Mouse (Mus musculus) liver, embryonic 13.5 days (tissue): ENCODE measurements around the gene Mamstr. TPM values are rescaled to one million over a fixed set of nuclear protein-coding genes. Genes with fewer than 3 reads are reported as not detected.

ENCODE experiments used
- ATAC-seq: fragments of 200-750 bp; cut with Nextera tagmentation; 2 replicates; pipeline ENCODE4 v1.8.0; 2017; ENCODE audit warnings: low read depth, mild to moderate bottlenecking, moderate number of reproducible peaks, moderate library complexity
- DNase-seq: peaks from one replicate; pipeline ENCODE4 v3.0.0; 2022
- H3K27ac ChIP-seq: fragments of 300-500 bp; sonication (generic); 2 replicates; pipeline ENCODE4 v1.5.1; 2015; ENCODE audit warnings: moderate library complexity, mild to moderate bottlenecking, inconsistent platforms
- H3K27me3 ChIP-seq: fragments of 300-500 bp; sonication (generic); 2 replicates; pipeline ENCODE4 v1.6.1; 2015; ENCODE audit warnings: mild to moderate bottlenecking, inconsistent platforms
- H3K36me3 ChIP-seq: fragments of 300-500 bp; sonication (generic); 2 replicates; pipeline ENCODE4 v1.6.1; 2015; ENCODE audit warnings: mild to moderate bottlenecking, inconsistent platforms
- H3K4me1 ChIP-seq: fragments of 300-500 bp; sonication (generic); replicated peaks from 2 replicates; pipeline ENCODE4 v1.6.1; 2015; ENCODE audit warnings: inconsistent platforms
- H3K4me2 ChIP-seq: fragments of 300-500 bp; sonication (generic); 2 replicates; pipeline ENCODE4 v1.6.1; 2015; ENCODE audit warnings: inconsistent platforms, mild to moderate bottlenecking, moderate library complexity
- H3K4me3 ChIP-seq: fragments of 300-500 bp; sonication (generic); replicated peaks from 2 replicates; pipeline ENCODE4 v1.5.1; 2015; ENCODE audit warnings: mild to moderate bottlenecking, inconsistent platforms
- H3K9ac ChIP-seq: fragments of 300-500 bp; sonication (generic); 2 replicates; pipeline ENCODE4 v1.6.1; 2015; ENCODE audit warnings: mild to moderate bottlenecking, inconsistent platforms
- H3K9me3 ChIP-seq: fragments of 300-500 bp; sonication (generic); replicated peaks from 2 replicates; pipeline ENCODE4 v1.6.1; 2016; ENCODE audit warnings: inconsistent platforms
- WGBS: fragments of 180-500 bp; shearing (Covaris S2); methylation state at CpG from one replicate; pipeline ENCODE4 v1.1.7; 2015; ENCODE audit not compliant: insufficient replicate concordance; 5-methylcytosine and 5-hydroxymethylcytosine counted together
- polyA plus RNA-seq: library from polyadenylated mRNA; unstranded; fragments of >200 nt; fragmentation: Nextera tagmentation; extraction: Ambion mirVana; gene quantifications from 2 replicates; pipeline ENCODE4 v1.2.1, GENCODE M21; 2015

Gene Mamstr
- polyA plus RNA-seq: 0.46 and 0.51 TPM in 2 replicates

GRCm38 (mm10) chr7:45639561-45640027 is at the start of gene Mamstr:
Gene Mamstr, plus strand, starts transcription at chr7:45639977.
- Histone ChIP-seq H3K9ac (no peak within 1 kb of the TSS), H3K27ac (no peak within 1 kb of the TSS), H3K4me1 (peaks cover 30% of the 10 kb centered on the region), H3K9me3 (no peaks in the 10 kb centered on the region), H3K27me3 (peaks cover 9% of the 10 kb centered on the region; the same call in 1 of the 2 replicates), H3K4me2 (no peak within 1 kb of the TSS), H3K36me3 (no peaks in the 10 kb centered on the region), H3K4me3 (no peak within 1 kb of the TSS)
- ATAC-seq (no peak), DNase-seq (no peak)
- 58% methylated on average over 19 of the region's 19 CpGs for WGBS

- ATAC-seq (no peak), DNase-seq (no peak)
Observed at GRCm38 (mm10) chr7:45590874-45591273, 48.9 kb upstream of the Mamstr start.

GRCm38 (mm10) chr7:45591880-45592279 is 47.9 kb upstream of the Mamstr start:
- ATAC-seq (no peak), DNase-seq (no peak)
- peaks cover 10% of the 10 kb centered on the region; the same call in 1 of the 2 replicates for H3K36me3 ChIP-seq
- H3K27ac ChIP-seq: no peak overlapping the region
- WGBS: 47% methylated on average over 7 of the region's 7 CpGs
- no peaks in the 10 kb centered on the region for H3K9me3 ChIP-seq
- no peaks in the 10 kb centered on the region for H3K27me3 ChIP-seq
- H3K4me3 ChIP-seq: no peak overlapping the region
- no peak overlapping the region for H3K4me2 ChIP-seq
- peaks cover 24% of the 10 kb centered on the region for H3K4me1 ChIP-seq
- H3K9ac ChIP-seq: no peak overlapping the region

More at GRCm38 (mm10) chr7:45590874-45591273, 48.9 kb upstream of the Mamstr start:
- H3K4me3 ChIP-seq: no peak overlapping the region
- H3K27ac ChIP-seq: no peak overlapping the region
- H3K36me3 ChIP-seq: peaks cover 19% of the 10 kb centered on the region
- no peaks in the 10 kb centered on the region for H3K9me3 ChIP-seq
- H3K27me3 ChIP-seq: no peaks in the 10 kb centered on the region
- H3K4me1 ChIP-seq: peaks cover 24% of the 10 kb centered on the region
- WGBS: 51% methylated on average over 3 of the region's 3 CpGs
- no peak overlapping the region for H3K9ac ChIP-seq
- H3K4me2 ChIP-seq: no peak overlapping the region

GRCm38 (mm10) chr7:45593118-45593815 is 46.5 kb upstream of the Mamstr start:
- H3K27me3 ChIP-seq: no peaks in the 10 kb centered on the region

GRCm38 (mm10) chr7:45595176-45595575 is 44.6 kb upstream of the Mamstr start:
- H3K27me3 ChIP-seq: no peaks in the 10 kb centered on the region
- no peaks in the 10 kb centered on the region for H3K9me3 ChIP-seq
- no peak overlapping the region for H3K4me2 ChIP-seq
- H3K4me3 ChIP-seq: no peak overlapping the region
- no peak overlapping the region for H3K27ac ChIP-seq
- peaks cover 18% of the 10 kb centered on the region for H3K4me1 ChIP-seq
- no peaks in the 10 kb centered on the region for H3K36me3 ChIP-seq
- no peak for DNase-seq
- H3K9ac ChIP-seq: no peak overlapping the region
- WGBS: 69% methylated on average over 4 of the region's 4 CpGs
- no peak for ATAC-seq

More at GRCm38 (mm10) chr7:45593118-45593815, 46.5 kb upstream of the Mamstr start:
- no peak overlapping the region for H3K4me2 ChIP-seq
- H3K9me3 ChIP-seq: no peaks in the 10 kb centered on the region
- no peak overlapping the region for H3K4me3 ChIP-seq
- H3K36me3 ChIP-seq: no peaks in the 10 kb centered on the region
- H3K27ac ChIP-seq: no peak overlapping the region
- peaks cover 24% of the 10 kb centered on the region for H3K4me1 ChIP-seq
- WGBS: 21% methylated on average over 10 of the region's 10 CpGs
- DNase-seq (peak; percentile 59), ATAC-seq (no peak)
- no peak overlapping the region for H3K9ac ChIP-seq

GRCm38 (mm10) chr7:45596107-45596506 is 43.7 kb upstream of the Mamstr start:
- H3K4me1 ChIP-seq: peaks cover 18% of the 10 kb centered on the region
- no peak overlapping the region for H3K4me3 ChIP-seq
- H3K9me3 ChIP-seq: no peaks in the 10 kb centered on the region
- H3K27ac ChIP-seq: no peak overlapping the region
- H3K27me3 ChIP-seq: no peaks in the 10 kb centered on the region
- no peaks in the 10 kb centered on the region for H3K36me3 ChIP-seq
- 31% methylated on average over 1 of the region's 1 CpGs for WGBS
- DNase-seq: no peak
- no peak overlapping the region for H3K9ac ChIP-seq
- no peak for ATAC-seq
- H3K4me2 ChIP-seq: no peak overlapping the region

GRCm38 (mm10) chr7:45597013-45597412 is 42.8 kb upstream of the Mamstr start:
- 69% methylated on average over 5 of the region's 5 CpGs for WGBS
- no peak for DNase-seq
- no peak overlapping the region for H3K27ac ChIP-seq

GRCm38 (mm10) chr7:45597527-45597926 is 42.2 kb upstream of the Mamstr start:
- Histone ChIP-seq H3K4me3 (no peak overlapping the region), H3K27ac (no peak overlapping the region), H3K4me2 (no peak overlapping the region), H3K9ac (no peak overlapping the region), H3K27me3 (no peaks in the 10 kb centered on the region), H3K36me3 (no peaks in the 10 kb centered on the region), H3K9me3 (no peaks in the 10 kb centered on the region), H3K4me1 (peaks cover 13% of the 10 kb centered on the region)
- 72% methylated on average over 6 of the region's 6 CpGs for WGBS
- DNase-seq (no peak), ATAC-seq (no peak)

More at GRCm38 (mm10) chr7:45597013-45597412, 42.8 kb upstream of the Mamstr start:
- H3K4me3 ChIP-seq: no peak overlapping the region
- no peaks in the 10 kb centered on the region for H3K27me3 ChIP-seq
- no peak for ATAC-seq
- no peaks in the 10 kb centered on the region for H3K36me3 ChIP-seq
- H3K4me2 ChIP-seq: no peak overlapping the region
- H3K4me1 ChIP-seq: peaks cover 16% of the 10 kb centered on the region
- H3K9me3 ChIP-seq: no peaks in the 10 kb centered on the region
- H3K9ac ChIP-seq: no peak overlapping the region

GRCm38 (mm10) chr7:45598960-45599879 is 40.6 kb upstream of the Mamstr start:
- ATAC-seq (no peak), DNase-seq (no peak)
- Histone ChIP-seq H3K27ac (no peak overlapping the region), H3K9ac (no peak overlapping the region; the same call in 1 of the 2 replicates), H3K4me2 (no peak overlapping the region), H3K9me3 (no peaks in the 10 kb centered on the region), H3K36me3 (no peaks in the 10 kb centered on the region), H3K27me3 (no peaks in the 10 kb centered on the region), H3K4me3 (no peak overlapping the region), H3K4me1 (peaks cover 8% of the 10 kb centered on the region)
- WGBS: 48% methylated on average over 18 of the region's 18 CpGs

GRCm38 (mm10) chr7:45605704-45606289 is 34.0 kb upstream of the Mamstr start:
- DNase-seq: no peak
- Histone ChIP-seq H3K4me2 (no peak overlapping the region), H3K4me3 (no peak overlapping the region), H3K9ac (no peak overlapping the region), H3K4me1 (no peaks in the 10 kb centered on the region; the same call in 1 of the 2 replicates), H3K36me3 (no peaks in the 10 kb centered on the region), H3K27me3 (no peaks in the 10 kb centered on the region), H3K9me3 (no peaks in the 10 kb centered on the region), H3K27ac (no peak overlapping the region)
- ATAC-seq: no peak
- WGBS: 56% methylated on average over 9 of the region's 9 CpGs

- Histone ChIP-seq H3K27me3 (no peaks in the 10 kb centered on the region), H3K27ac (no peak overlapping the region), H3K4me1 (no peaks in the 10 kb centered on the region; the same call in 1 of the 2 replicates), H3K9me3 (no peaks in the 10 kb centered on the region), H3K9ac (no peak overlapping the region), H3K36me3 (no peaks in the 10 kb centered on the region), H3K4me2 (no peak overlapping the region), H3K4me3 (no peak overlapping the region)
- ATAC-seq (no peak), DNase-seq (no peak)
- 39% methylated on average over 1 of the region's 1 CpGs for WGBS
Observed at GRCm38 (mm10) chr7:45609511-45609910, 30.3 kb upstream of the Mamstr start.
